Mouse (Mus musculus) heart, embryonic 16.5 days (tissue): Measurements from ENCODE around the gene Chgb. TPM values are rescaled to one million over a fixed set of nuclear protein-coding genes. Genes with fewer than 3 reads are reported as not detected.

Experiments
- ATAC-seq: fragments of 200-750 bp; cut with Nextera tagmentation; replicated peaks from 2 replicates; pipeline ENCODE4 v1.8.0; 2017; ENCODE audit warnings: moderate number of reproducible peaks; ENCODE audit not compliant: insufficient read depth, low FRiP score; ENCODE audit errors: extremely low read depth
- H3K27ac ChIP-seq: fragments of 300-500 bp; sonication (generic); 2 replicates; pipeline ENCODE4 v1.5.1; 2014; ENCODE audit warnings: mild to moderate bottlenecking, low read length, control low read depth, moderate library complexity
- H3K27me3 ChIP-seq: fragments of 300-500 bp; sonication (generic); 2 replicates; pipeline ENCODE4 v1.6.1; 2014; ENCODE audit warnings: low read length, mixed read lengths; ENCODE audit not compliant: control insufficient read depth, insufficient read depth
- H3K36me3 ChIP-seq: fragments of 300-500 bp; sonication (generic); 2 replicates; pipeline ENCODE4 v1.6.1; 2014; ENCODE audit not compliant: control insufficient read depth, insufficient read depth
- H3K4me1 ChIP-seq: fragments of 300-500 bp; sonication (generic); 2 replicates; pipeline ENCODE4 v1.6.1; 2014; ENCODE audit warnings: low read length, mixed read lengths; ENCODE audit not compliant: control insufficient read depth, insufficient read depth
- H3K4me2 ChIP-seq: fragments of 300-500 bp; sonication (generic); 2 replicates; pipeline ENCODE4 v1.6.1; 2014; ENCODE audit warnings: low read depth, mild to moderate bottlenecking, control low read depth, low read length
- H3K4me3 ChIP-seq: fragments of 300-500 bp; sonication (generic); 2 replicates; pipeline ENCODE4 v1.5.1; 2014; ENCODE audit warnings: mild to moderate bottlenecking, control low read depth, low read length
- H3K9ac ChIP-seq: fragments of 300-500 bp; sonication (generic); 2 replicates; pipeline ENCODE4 v1.6.1; 2014; ENCODE audit warnings: low read length, control low read depth
- H3K9me3 ChIP-seq: fragments of 300-500 bp; sonication (generic); replicated peaks from 2 replicates; pipeline ENCODE4 v1.6.1; 2016; ENCODE audit warnings: low read length; ENCODE audit not compliant: control insufficient read depth
- WGBS: fragments of 180-500 bp; shearing (Covaris S2); extraction: QIAGEN DNeasy Blood & Tissue Kit; methylation state at CpG from one replicate; pipeline ENCODE4 v1.1.7; 2014; 5-methylcytosine and 5-hydroxymethylcytosine counted together
- polyA plus RNA-seq: library from polyadenylated mRNA; unstranded; fragments of >200 nt; fragmentation: Nextera tagmentation; extraction: Ambion mirVana; gene quantifications from 2 replicates; pipeline ENCODE4 v1.2.1, GENCODE M21; 2015

Chgb gene
- polyA plus RNA-seq, 1 experiment from 2014 or later = 0.45 TPM

DNA sequence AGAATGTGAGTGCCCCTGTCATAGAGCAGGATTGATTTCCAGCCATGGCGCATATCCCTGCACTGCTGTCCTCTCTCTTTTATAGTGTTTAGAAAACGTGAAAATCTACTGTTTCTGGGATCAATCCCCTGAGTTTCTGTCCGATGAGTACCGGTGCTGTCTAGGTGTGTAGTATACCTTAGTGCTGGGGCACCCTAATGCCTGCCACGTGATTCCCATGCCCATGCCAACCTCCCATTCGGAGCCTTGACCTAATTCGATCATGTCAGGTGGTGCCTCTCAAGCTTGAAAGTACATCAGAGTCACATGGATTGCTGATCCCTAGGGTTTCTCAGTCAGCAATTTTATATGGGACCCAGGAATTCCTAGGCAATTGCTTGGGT, 13.1 kb downstream of the Chgb start:
- Histone ChIP-seq H3K27ac (no peak overlapping the region), H3K9me3 (no peaks in the 10 kb centered on the region), H3K4me2 (no peak overlapping the region), H3K27me3 (no peaks in the 10 kb centered on the region), H3K4me1 (no peaks in the 10 kb centered on the region), H3K4me3 (no peak overlapping the region), H3K36me3 (no peaks in the 10 kb centered on the region), H3K9ac (no peak overlapping the region)
- WGBS = 80% methylated on average over 7 of the region's 7 CpGs
- ATAC-seq = no peak

DNA sequence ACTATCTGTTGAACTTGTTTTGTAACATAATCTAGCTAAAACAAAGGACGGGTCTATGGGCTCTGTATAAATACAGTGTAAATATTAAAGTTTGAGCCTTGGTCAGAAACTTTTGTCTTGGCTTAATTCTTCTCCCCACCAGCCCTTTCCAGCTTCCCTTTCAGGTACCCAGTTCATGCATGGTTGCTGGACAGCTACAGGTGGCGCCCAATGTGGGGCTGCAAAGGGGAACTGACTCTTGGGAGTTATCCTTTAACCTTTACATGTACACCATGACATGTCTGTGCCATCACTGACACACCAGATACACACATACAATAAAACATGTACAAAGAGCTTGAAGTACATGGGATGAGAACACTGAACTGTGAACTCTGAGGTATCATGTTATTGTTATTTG, 21.9 kb downstream of the Chgb start:
- no peak overlapping the region for H3K9ac ChIP-seq
- 90% methylated on average over 2 of the region's 2 CpGs for WGBS
- no peak overlapping the region for H3K27ac ChIP-seq
- no peak overlapping the region for H3K4me2 ChIP-seq
- no peaks in the 10 kb centered on the region for H3K9me3 ChIP-seq
- no peak for ATAC-seq
- H3K4me1 ChIP-seq = no peaks in the 10 kb centered on the region
- peaks cover 39% of the 10 kb centered on the region for H3K36me3 ChIP-seq
- no peaks in the 10 kb centered on the region for H3K27me3 ChIP-seq
- no peak overlapping the region for H3K4me3 ChIP-seq

DNA sequence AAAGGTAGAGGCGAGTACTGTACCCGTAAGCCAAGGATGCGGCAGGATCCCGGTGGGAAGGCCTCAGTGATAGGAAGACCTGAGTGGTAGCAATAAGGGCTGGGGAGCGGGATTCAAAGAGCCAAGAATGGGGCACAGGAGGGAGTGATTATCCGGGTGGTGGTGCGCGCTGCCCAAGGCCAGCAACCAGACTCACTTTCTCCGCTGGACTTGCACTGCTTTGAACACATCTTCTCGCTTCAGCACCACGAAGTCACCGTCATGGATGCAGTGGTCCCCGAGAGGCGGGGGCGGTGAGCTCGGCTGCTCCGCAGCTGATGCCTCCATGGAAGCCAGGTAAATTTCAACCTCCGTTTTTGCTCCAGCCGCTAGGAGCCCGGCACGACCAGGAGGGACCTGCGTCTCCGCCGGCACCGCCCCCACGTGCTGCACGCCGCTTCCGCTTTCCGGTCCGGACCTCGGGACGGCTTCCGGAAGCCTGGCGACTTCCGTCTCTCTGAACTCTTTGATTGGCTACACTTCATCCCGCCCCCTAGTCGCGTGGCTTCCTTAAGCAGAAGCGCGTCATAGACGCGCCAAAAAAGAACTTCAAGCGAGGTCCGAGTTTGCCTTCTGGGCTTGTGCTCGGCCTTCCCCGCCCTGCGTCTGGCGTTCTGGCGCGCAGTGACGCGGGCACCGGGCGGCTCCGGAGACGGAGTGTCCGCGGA, 34.7 kb downstream of the Chgb start, which contains the start of the genes Trmt6 and Mcm8:
Trmt6 (minus strand) TSS at position 448 of the 707 bp plus-strand sequence.
Mcm8 (plus strand) TSS at position 534 of the 707 bp plus-strand sequence.
- H3K9ac ChIP-seq = peak within 1 kb of the TSS; percentile 80
- peak within 1 kb of the TSS; percentile 83 for H3K4me3 ChIP-seq
- H3K27ac ChIP-seq = peak within 1 kb of the TSS; percentile 65
- H3K9me3 ChIP-seq = no peaks in the 10 kb centered on the region
- peak; percentile 100 for ATAC-seq
- under 1% methylated on average over 59 of the region's 59 CpGs for WGBS
- peaks cover 13% of the 10 kb centered on the region; the same call in 1 of the 2 replicates for H3K36me3 ChIP-seq
- no peaks in the 10 kb centered on the region for H3K27me3 ChIP-seq
- peak within 1 kb of the TSS; percentile 82 for H3K4me2 ChIP-seq
- peaks cover 5% of the 10 kb centered on the region; the same call in 1 of the 2 replicates for H3K4me1 ChIP-seq

DNA sequence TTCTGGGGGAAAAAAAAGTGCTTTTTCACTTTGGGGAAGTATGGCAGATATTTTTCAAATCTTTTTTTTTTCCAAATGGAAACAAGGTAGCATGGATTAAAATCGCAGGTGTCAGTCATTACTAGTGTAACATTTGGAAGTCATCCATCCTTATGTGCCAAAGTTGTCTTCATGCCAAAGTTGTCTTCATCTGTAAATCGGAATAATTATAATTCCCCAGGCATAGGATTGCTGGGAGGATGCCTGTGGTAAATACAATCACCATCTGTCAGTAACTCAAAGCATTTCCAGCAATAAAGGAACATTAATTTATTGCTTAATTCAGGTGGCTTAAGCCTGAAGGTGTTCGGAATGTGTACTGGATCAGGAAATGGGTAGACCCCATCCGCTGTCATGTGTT, 60.0 kb downstream of the Chgb start:
- Histone ChIP-seq H3K9ac (no peak overlapping the region), H3K36me3 (peaks cover 2% of the 10 kb centered on the region; the same call in 1 of the 2 replicates), H3K27ac (no peak overlapping the region), H3K4me2 (no peak overlapping the region), H3K4me3 (no peak overlapping the region), H3K27me3 (no peaks in the 10 kb centered on the region), H3K4me1 (no peaks in the 10 kb centered on the region), H3K9me3 (no peaks in the 10 kb centered on the region)
- WGBS = 88% methylated on average over 4 of the region's 4 CpGs
- ATAC-seq = no peak

Other genes with a start within 250 kb of the Chgb start
- gene Gpcpd1, start 193.5 kb upstream of the Chgb start, polyA plus RNA-seq = 25.4 and 28.8 TPM in 2 replicates
- 11.4 and 11.5 TPM in 2 replicates for gene Shld1, start 94.3 kb upstream of the Chgb start, polyA plus RNA-seq
- gene Trmt6, start 34.8 kb downstream of the Chgb start, polyA plus RNA-seq = 15.1 and 16.1 TPM in 2 replicates
- gene Mcm8, start 34.9 kb downstream of the Chgb start, polyA plus RNA-seq = 8.7 and 10.0 TPM in 2 replicates
- 5.5 and 5.6 TPM in 2 replicates for gene Crls1, start 65.4 kb downstream of the Chgb start, polyA plus RNA-seq
- gene Lrrn4, start 99.6 kb downstream of the Chgb start, polyA plus RNA-seq = 9.6 and 11.3 TPM in 2 replicates
- gene Fermt1, start 164.6 kb downstream of the Chgb start, polyA plus RNA-seq = 2.9 and 6.0 TPM in 2 replicates